Mouse (Mus musculus) kidney, adult 2 months (tissue): ENCODE measurements around the gene Grik4.

Experiments used
- CTCF ChIP-seq: fragments of 200-500 bp; conservative IDR thresholded peaks from 2 replicates; pipeline ENCODE4 v1.5.1; 2011; ENCODE audit warnings: low read depth, mild to moderate bottlenecking, control low read depth, low read length, moderate library complexity, mixed read lengths; ENCODE audit not compliant: insufficient read depth, insufficient read length
- POLR2A ChIP-seq: fragments of 200-500 bp; IDR thresholded peaks from one replicate; pipeline ENCODE4 v1.6.1; 2011; ENCODE audit warnings: low read depth, low read length, control low read depth

DNA sequence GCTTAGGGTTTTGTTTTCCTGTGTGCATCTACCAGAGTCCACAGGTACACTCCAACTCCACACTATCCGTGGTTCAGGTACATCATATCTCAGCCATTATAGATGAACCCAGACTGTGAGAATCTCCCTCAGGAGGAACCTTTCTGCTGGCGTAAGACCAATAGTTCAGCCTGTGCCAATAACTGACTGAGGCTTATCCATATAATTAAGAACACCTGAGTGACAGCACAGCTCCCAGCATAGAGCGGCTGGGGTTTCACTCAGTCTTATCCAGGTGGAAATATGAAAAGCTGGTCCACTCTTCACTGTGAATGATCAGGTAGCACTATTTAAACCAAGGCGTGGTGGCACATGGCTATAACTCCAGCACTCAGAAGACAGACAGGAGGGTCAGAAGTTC is 440.6 kb downstream of the Grik4 start:
- no peak for TF ChIP-seq CTCF
- TF ChIP-seq POLR2A, result no peak
